Mouse (Mus musculus): Measurements from ENCODE around the gene Hnrnpa2b1. TPM values are rescaled to one million over a fixed set of nuclear protein-coding genes. Genes with fewer than 3 reads are reported as not detected.

Gene Hnrnpa2b1
- polyA plus RNA-seq, 1 experiment from 2014 or later, result 1,116 TPM

Other genes with a start within 250 kb of the Hnrnpa2b1 start
- not detected in 3 replicates for gene Nfe2l3, start 37.2 kb downstream of the Hnrnpa2b1 start, polyA plus RNA-seq (2018)
- 53.6 to 103 TPM (median 58.2 TPM) in 3 replicates for gene Cbx3, start 466 bp upstream of the Hnrnpa2b1 start, polyA plus RNA-seq (2018)
- 66.2 to 91.7 TPM (median 66.3 TPM) in 3 replicates for gene Snx10, start 54.0 kb upstream of the Hnrnpa2b1 start, polyA plus RNA-seq (2018)